Mouse (Mus musculus) liver, embryonic 14.5 days (tissue): ENCODE data around the gene Gm8773.

Experiments used
- CTCF ChIP-seq: IDR thresholded peaks from 2 replicates; pipeline ENCODE4 v1.5.1; 2016; ENCODE audit warnings: antibody characterized with exemption, low read depth, control low read depth
- EP300 ChIP-seq: IDR thresholded peaks from 2 replicates; pipeline ENCODE4 v1.6.1; 2016; ENCODE audit warnings: antibody characterized with exemption, low read depth

DNA sequence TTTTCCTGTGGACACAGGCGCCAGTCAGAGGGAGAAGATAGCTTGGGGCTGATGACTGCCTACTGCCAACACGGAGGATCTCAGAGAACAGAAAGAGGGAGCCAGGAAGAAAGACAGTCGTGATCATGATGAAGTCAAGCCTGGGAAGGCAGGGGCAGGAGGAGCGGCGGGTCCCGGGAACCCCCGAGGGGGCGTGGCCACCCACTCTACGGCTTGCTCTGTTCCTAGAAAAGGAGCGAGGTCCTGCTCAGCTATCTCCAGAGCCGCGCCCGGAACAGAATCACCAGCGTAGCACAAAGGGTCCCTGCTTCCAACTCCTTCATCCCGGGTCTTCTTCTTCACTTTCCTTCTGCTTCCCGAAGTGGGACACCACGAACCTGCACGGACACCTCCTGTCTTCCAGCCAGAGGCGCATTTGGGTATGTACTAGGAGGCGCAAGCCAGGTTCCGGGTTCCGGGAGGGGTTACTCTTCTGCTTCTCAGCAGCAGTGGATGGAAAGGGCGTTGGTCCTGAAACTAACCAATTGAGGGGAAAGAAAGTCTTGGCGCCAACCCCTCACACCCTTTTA, at the start of gene Gm8773:
- TF ChIP-seq EP300 (no peak), CTCF (no peak)
